Mouse (Mus musculus): ENCODE results near the gene Fgfr2.

DNA sequence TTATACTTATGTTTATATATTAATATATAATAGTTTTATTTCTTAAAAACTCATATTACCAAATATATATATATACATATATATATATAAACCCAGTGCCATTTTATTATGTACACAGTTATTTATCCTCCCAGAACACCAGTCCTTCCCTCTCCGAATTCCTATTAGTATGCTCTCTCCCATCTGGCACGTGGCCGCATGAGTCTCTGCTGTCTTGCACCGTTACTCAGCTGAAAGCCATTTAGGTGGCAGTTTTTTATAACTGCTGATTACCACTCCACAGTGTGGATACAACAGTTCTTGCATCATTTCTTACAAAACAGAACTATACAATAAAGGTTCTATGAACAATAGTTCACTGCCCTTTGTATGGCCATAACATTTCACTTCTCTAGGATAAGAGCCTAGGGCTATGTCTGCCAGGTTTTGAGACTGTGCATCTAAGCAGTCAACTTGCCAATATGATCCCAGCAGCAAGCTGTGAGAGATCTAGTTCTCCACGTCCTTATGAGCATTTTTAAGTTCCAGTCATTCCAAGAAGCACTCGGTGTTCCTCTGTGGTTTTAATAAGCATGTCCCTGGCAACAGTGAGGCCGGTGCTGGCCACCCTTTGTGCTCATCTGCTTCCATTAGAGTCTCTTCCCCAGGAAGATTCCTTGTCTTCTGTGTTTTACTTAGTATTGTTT lies 1777.2 kb downstream of the Fgfr2 start:
- TF ChIP-seq POLR2A (IDR thresholded peaks at IDR 0.05; ENCODE audit: control insufficient read depth, low read depth, low read length) (no peak), CTCF (IDR thresholded peaks at IDR 0.05; ENCODE audit: control insufficient read depth, insufficient read depth, insufficient replicate concordance, low read depth, low read length) (no peak)
